Comparison of ENCODE assay signal across 10 mouse cellular contexts in the genomic region with DNA sequence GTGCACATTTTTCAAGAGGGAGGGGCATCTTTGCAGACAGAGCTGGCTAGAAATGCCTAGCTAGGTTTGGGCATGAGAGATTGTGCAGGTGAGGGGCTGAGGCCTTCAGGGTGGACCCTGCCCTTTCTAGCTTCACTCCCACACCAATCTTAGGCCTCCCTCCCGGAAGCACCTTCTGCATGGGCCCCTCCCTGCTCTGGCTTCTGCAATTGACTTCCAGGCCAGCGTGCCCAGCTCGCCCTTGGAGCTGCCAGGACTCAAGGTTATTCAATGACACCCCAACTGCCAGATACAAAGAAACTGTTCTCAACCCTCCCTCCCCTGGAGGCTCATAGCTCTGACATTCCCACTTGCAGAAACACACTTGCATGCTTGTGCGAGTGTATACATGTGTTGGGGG.
DNase-seq lines count a peak whose midpoint lies in the region; ATAC-seq lines count a peak whose summit lies in the region.
"Had no signal": no experiment of that assay in that cellular context is flagged by ENCODE, and none has a peak within 500 bp of the region (broad histone marks: within the 10 kb centered on the region; RNA-seq: fewer than 3 reads in every experiment).

No protein-coding gene starts in this region.

- WGBS in hindbrain, embryonic 13.5 days: 58% methylated on average over 4 of the region's 4 CpGs
- WGBS in hindbrain, embryonic 11.5 days: 81% methylated on average over 4 of the region's 4 CpGs

- H3K4me3 ChIP-seq in hindbrain, embryonic 13.5 days: no peak overlapping the region
- H3K4me3 ChIP-seq in hindbrain, embryonic 11.5 days (ENCODE audit: low read depth, low read length): no peak overlapping the region

- intact Hi-C loops in gastrocnemius, postnatal 36 days (cut with DNase I): loop anchor here (2.0 kb wide), 1 partner anchor 382 kb away; no protein-coding TSS in a partner anchor

- no peak overlapping the region for H3K9ac ChIP-seq in hindbrain, embryonic 13.5 days
- no peak overlapping the region for H3K9ac ChIP-seq in hindbrain, embryonic 11.5 days (ENCODE audit: low read depth, low read length)
- H3K9ac ChIP-seq: lung, embryonic 14.5 days had no signal

- no peak for DNase-seq in hindbrain, embryonic 11.5 days (ENCODE audit: low spot score)
- peak; percentile 61 for DNase-seq in adrenal gland, adult 8-10 months
- DNase-seq in adrenal gland, postnatal 25 days: peak; percentile 44
- DNase-seq in kidney, adult 8-10 months: peak; percentile 26 to 51
- DNase-seq in left cerebral cortex, adult 8-10 months (ENCODE audit: low spot score in 2 of 2): no peak
- DNase-seq in cerebellum, postnatal 36 days: no peak
- no peak for DNase-seq in gastrocnemius, postnatal 36 days
- DNase-seq: lung, embryonic 14.5 days; thymus, postnatal 25 days had no signal

- peaks cover 67% of the 10 kb centered on the region for H3K4me1 ChIP-seq in hindbrain, embryonic 13.5 days (replicated peaks)
- peaks cover 15% of the 10 kb centered on the region for H3K4me1 ChIP-seq in hindbrain, embryonic 11.5 days (replicated peaks; ENCODE audit: control insufficient read depth, insufficient read depth, low read length)

- H3K27me3 ChIP-seq in hindbrain, embryonic 13.5 days: no peaks in the 10 kb centered on the region
- H3K27me3 ChIP-seq in hindbrain, embryonic 11.5 days (ENCODE audit: control insufficient read depth, insufficient read depth, low read length): no peaks in the 10 kb centered on the region

- no peak overlapping the region for H3K4me2 ChIP-seq in hindbrain, embryonic 13.5 days
- H3K4me2 ChIP-seq in hindbrain, embryonic 11.5 days (replicated peaks; ENCODE audit: low read depth, low read length): no peak overlapping the region
- H3K4me2 ChIP-seq: lung, embryonic 14.5 days had no signal

- H3K27ac ChIP-seq in hindbrain, embryonic 13.5 days: 0 out of 2 replicates have a peak overlapping the region, but pooled peaks have one; percentile 12
- H3K27ac ChIP-seq in hindbrain, embryonic 11.5 days (ENCODE audit: low read depth, low read length): no peak overlapping the region

- ATAC-seq in hindbrain, embryonic 13.5 days (ENCODE audit: low FRiP score): no peak
- ATAC-seq in hindbrain, embryonic 11.5 days (ENCODE audit: low FRiP score): no peak

- no peaks in the 10 kb centered on the region for H3K36me3 ChIP-seq in hindbrain, embryonic 13.5 days
- no peaks in the 10 kb centered on the region for H3K36me3 ChIP-seq in hindbrain, embryonic 11.5 days (ENCODE audit: control insufficient read depth, insufficient read depth, low read length)

- H3K9me3 ChIP-seq in hindbrain, embryonic 13.5 days: no peaks in the 10 kb centered on the region
- H3K9me3 ChIP-seq in hindbrain, embryonic 11.5 days (ENCODE audit: control insufficient read depth, low read length): no peaks in the 10 kb centered on the region

Comparison
In these comparisons a context has a peak if more than half of its experiments do, and no peak if none do; other contexts are left out.
1. DNase-seq: peak in adrenal gland, adult 8-10 months (single experiment), adrenal gland, postnatal 25 days (single experiment) and kidney, adult 8-10 months (2 of 2); none in hindbrain, embryonic 11.5 days (single experiment), left cerebral cortex, adult 8-10 months (0 of 2), cerebellum, postnatal 36 days (0 of 2) and gastrocnemius, postnatal 36 days (0 of 2).